Mouse (Mus musculus) midbrain, embryonic 15.5 days (tissue): ENCODE measurements around the gene Dnm2. TPM values are rescaled to one million over a fixed set of nuclear protein-coding genes. Genes with fewer than 3 reads are reported as not detected.

Experiments used
- ATAC-seq: fragments of 200-750 bp; cut with Nextera tagmentation; replicated peaks from 2 replicates; pipeline ENCODE4 v1.8.0; 2017; ENCODE audit warnings: moderate TSS enrichment
- H3K27ac ChIP-seq: fragments of 300-500 bp; sonication (generic); 2 replicates; pipeline ENCODE4 v1.5.1; 2015; ENCODE audit warnings: mild to moderate bottlenecking, inconsistent platforms
- H3K27me3 ChIP-seq: fragments of 300-500 bp; sonication (generic); replicated peaks from 2 replicates; pipeline ENCODE4 v1.6.1; 2015; ENCODE audit warnings: inconsistent platforms
- H3K36me3 ChIP-seq: fragments of 300-500 bp; sonication (generic); replicated peaks from 2 replicates; pipeline ENCODE4 v1.6.1; 2015; ENCODE audit warnings: inconsistent platforms
- H3K4me1 ChIP-seq: fragments of 300-500 bp; sonication (generic); 2 replicates; pipeline ENCODE4 v1.6.1; 2015; ENCODE audit warnings: inconsistent platforms
- H3K4me2 ChIP-seq: fragments of 300-500 bp; sonication (generic); 2 replicates; pipeline ENCODE4 v1.6.1; 2015; ENCODE audit warnings: inconsistent platforms, mild to moderate bottlenecking, moderate library complexity
- H3K4me3 ChIP-seq: fragments of 300-500 bp; sonication (generic); 2 replicates; pipeline ENCODE4 v1.5.1; 2015; ENCODE audit warnings: mild to moderate bottlenecking, inconsistent platforms
- H3K9ac ChIP-seq: fragments of 300-500 bp; sonication (generic); 2 replicates; pipeline ENCODE4 v1.6.1; 2015; ENCODE audit warnings: mild to moderate bottlenecking, inconsistent platforms
- H3K9me3 ChIP-seq: fragments of 300-500 bp; sonication (generic); 2 replicates; pipeline ENCODE4 v1.6.1; 2016; ENCODE audit warnings: inconsistent platforms
- WGBS: fragments of 180-500 bp; shearing (Covaris S2); methylation state at CpG from one replicate; pipeline ENCODE4 v1.1.7; 2015; ENCODE audit warnings: mixed read lengths; 5-methylcytosine and 5-hydroxymethylcytosine counted together
- microRNA-seq: library from miRNA; unstranded; fragments of <30 nt; microRNA quantifications from one replicate; pipeline ENCODE4, GENCODE M21; 2016
- polyA plus RNA-seq: library from polyadenylated mRNA; unstranded; fragments of >200 nt; fragmentation: Nextera tagmentation; extraction: Ambion mirVana; gene quantifications from 2 replicates; pipeline ENCODE4 v1.2.1, GENCODE M21; 2015

Dnm2 gene
- polyA plus RNA-seq, 1 experiment from 2014 or later: 74.9 TPM

DNA sequence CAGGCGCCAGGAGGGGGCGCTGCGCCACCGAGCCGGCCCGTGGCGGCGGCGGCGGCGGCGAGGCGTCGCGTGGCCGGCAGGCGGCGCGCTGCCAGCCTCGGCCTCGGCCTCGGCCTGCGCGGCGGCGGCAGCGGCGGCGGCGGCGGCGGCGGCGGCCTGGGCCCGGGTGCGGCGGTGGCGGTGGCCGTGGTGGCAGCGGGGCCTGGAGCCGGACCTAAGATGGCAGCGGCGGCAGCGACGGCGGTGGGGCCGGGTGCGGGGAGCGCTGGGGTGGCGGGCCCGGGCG is 122.0 kb downstream of the Dnm2 start, which contains the start of gene Carm1:
Gene Carm1, plus strand, starts transcription at position 106 of the 286 bp plus-strand sequence.
- Histone ChIP-seq H3K4me1 (peaks cover 28% of the 10 kb centered on the region), H3K27me3 (no peaks in the 10 kb centered on the region), H3K9ac (peak within 1 kb of the TSS; percentile 98), H3K4me3 (peak within 1 kb of the TSS; percentile 92), H3K9me3 (no peaks in the 10 kb centered on the region), H3K4me2 (peak within 1 kb of the TSS; percentile 52), H3K36me3 (no peaks in the 10 kb centered on the region), H3K27ac (peak within 1 kb of the TSS; percentile 98)
- WGBS: 0% methylated on average over 8 of the region's 52 CpGs
- no peak; the same call in 1 of the 2 replicates for ATAC-seq

DNA sequence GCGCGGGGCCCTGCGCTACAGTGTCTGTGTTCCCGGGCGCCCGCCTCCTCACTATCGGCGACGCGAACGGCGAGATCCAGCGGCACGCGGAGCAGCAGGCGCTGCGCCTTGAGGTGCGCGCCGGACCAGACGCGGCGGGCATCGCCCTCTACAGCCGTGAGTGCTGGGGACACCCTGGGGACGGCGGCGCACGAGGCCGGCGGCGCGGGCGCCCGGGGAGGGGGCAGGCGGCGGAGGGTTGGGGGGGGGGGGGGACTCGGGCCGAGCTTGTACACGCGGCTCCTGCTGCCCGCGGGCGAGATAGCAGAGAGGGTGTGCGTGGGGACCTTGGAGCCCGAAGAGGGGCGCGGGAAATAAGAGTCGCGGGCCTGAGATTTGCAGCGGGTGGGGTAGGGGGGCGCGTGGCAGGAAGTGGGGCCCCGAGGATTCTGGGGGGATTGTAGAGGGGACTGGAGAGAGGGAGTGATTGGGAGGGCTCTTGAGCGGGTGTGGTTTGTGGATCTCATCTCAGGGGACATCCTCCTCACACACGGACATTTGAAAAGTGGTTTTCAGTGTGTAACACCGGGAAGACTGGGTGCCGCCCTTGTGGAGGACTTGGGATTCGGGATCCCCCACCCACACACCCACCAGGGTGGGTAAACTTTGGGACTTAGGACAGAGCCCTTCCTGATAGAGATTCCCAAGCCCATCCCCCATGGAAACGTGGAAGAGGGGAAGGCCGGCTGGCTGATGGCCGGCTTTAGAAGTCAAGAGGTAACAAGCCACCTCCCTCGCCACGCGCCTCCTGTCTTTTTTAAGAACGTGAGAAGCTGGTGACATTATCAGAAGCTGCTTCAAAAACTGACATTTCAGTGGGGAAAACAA is 122.6 kb downstream of the Dnm2 start:
- Histone ChIP-seq H3K9me3 (no peaks in the 10 kb centered on the region), H3K9ac (peak overlapping the region; percentile 98), H3K36me3 (no peaks in the 10 kb centered on the region), H3K4me2 (peak overlapping the region; percentile 52), H3K27me3 (no peaks in the 10 kb centered on the region), H3K27ac (peak overlapping the region; percentile 98), H3K4me3 (peak overlapping the region; percentile 92), H3K4me1 (peaks cover 28% of the 10 kb centered on the region)
- WGBS: under 1% methylated on average over 42 of the region's 66 CpGs
- peak; percentile 53 for ATAC-seq

DNA sequence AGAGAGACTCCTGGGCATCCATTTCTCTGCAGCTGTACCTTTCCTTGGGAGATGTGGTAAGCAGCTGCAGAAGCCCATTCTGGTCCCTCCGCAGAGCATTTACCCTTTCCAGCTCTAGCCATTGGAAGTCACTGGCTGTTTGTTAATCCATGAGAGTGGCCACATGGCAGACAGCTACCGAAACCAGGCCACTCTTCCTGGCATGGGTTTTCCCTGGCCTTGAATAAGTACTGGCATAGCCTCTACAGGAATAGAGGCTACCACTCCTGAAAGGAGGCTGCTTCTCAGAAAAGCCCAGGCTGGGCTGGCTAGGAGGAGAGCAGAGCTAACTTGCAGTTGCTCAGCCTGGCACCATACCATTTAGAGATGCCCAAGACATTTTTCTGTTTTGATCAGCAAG is 126.3 kb downstream of the Dnm2 start:
- Histone ChIP-seq H3K4me3 (no peak overlapping the region), H3K9me3 (no peaks in the 10 kb centered on the region), H3K27ac (no peak overlapping the region), H3K4me2 (no peak overlapping the region), H3K36me3 (no peaks in the 10 kb centered on the region), H3K4me1 (peaks cover 20% of the 10 kb centered on the region), H3K27me3 (no peaks in the 10 kb centered on the region), H3K9ac (no peak overlapping the region)
- 93% methylated on average over 2 of the region's 2 CpGs for WGBS
- no peak for ATAC-seq

DNA sequence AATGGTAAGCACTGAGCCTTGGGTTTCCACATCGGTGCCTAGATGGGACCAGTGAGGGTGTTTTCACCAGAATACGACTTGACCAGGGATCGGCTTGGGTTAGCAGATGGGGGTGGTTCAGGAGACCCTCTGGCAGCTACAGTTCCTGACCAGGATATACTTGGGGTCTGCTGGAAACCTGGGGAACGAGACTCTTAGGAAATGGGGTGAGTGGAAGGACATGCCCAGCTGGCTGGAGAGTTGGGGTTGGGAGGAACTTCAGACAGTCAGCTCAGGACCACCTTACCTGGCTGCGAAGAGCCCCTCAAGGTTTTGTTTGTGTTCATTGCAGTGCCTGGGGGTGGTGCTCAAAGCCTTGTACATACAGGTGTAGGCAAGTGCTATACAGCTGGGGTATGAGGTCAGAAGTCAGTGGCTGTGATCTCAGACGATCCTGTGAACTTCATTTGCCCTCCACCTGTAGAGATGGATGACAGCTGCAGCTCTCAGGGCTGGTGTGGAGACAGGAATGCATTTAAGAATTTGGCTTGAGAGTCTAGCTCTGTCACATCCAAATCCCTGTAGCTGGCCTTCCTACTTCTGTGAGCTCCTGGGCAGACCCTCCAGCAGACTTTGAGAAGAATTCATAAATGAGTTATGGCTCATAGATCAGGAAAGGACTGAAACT is 129.0 kb downstream of the Dnm2 start:
- peaks cover 21% of the 10 kb centered on the region for H3K4me1 ChIP-seq
- H3K27ac ChIP-seq: no peak overlapping the region
- H3K9ac ChIP-seq: no peak overlapping the region
- H3K27me3 ChIP-seq: no peaks in the 10 kb centered on the region
- no peak overlapping the region for H3K4me3 ChIP-seq
- ATAC-seq: no peak
- no peaks in the 10 kb centered on the region for H3K9me3 ChIP-seq
- no peaks in the 10 kb centered on the region for H3K36me3 ChIP-seq
- no peak overlapping the region for H3K4me2 ChIP-seq
- WGBS: 91% methylated on average over 6 of the region's 6 CpGs

DNA sequence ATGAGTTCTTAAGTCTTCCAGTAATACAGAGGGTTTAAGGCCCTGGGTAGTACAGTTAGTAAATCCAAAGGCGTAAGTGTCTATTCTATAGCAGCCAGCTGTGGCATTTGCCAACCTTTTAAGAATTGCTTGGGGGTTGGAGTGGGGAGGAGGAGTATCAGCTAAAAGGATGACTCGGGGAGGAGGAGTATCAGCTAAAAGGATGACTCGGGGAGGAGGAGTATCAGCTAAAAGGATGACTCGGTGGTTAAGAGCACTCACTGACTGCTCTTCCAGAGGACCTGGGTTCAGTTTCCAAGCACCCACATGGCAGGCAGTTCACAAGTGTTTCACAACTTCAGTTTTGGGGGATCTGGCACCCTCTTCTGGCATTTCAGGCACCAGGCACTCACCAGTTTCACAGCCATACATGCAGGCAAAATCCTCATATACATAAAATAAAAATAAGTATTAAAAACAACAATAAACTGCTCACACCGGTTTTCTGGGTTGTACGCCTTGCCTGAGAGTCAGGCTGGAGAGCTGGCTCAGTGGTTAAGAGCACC is 130.6 kb downstream of the Dnm2 start:
- Histone ChIP-seq H3K36me3 (no peaks in the 10 kb centered on the region), H3K27me3 (no peaks in the 10 kb centered on the region), H3K9ac (no peak overlapping the region), H3K4me3 (no peak overlapping the region), H3K4me1 (peaks cover 11% of the 10 kb centered on the region), H3K27ac (no peak overlapping the region), H3K4me2 (no peak overlapping the region), H3K9me3 (no peaks in the 10 kb centered on the region)
- 86% methylated on average over 6 of the region's 6 CpGs for WGBS
- ATAC-seq: no peak

GRCm38 (mm10) chr9:21556996-21557395 is 132.3 kb downstream of the Dnm2 start:
- no peak overlapping the region for H3K27ac ChIP-seq
- ATAC-seq: no peak
- no peaks in the 10 kb centered on the region for H3K9me3 ChIP-seq
- H3K4me3 ChIP-seq: no peak overlapping the region
- WGBS: 90% methylated on average over 2 of the region's 2 CpGs
- peaks cover 10% of the 10 kb centered on the region for H3K4me1 ChIP-seq
- H3K9ac ChIP-seq: no peak overlapping the region
- no peaks in the 10 kb centered on the region for H3K27me3 ChIP-seq
- H3K4me2 ChIP-seq: no peak overlapping the region
- no peaks in the 10 kb centered on the region for H3K36me3 ChIP-seq

Small RNA genes within 50 kb of the gene (microRNA-seq; reads per million reads assigned to microRNA genes)
- gene Mir199a-1: 0.74 reads per million

Other genes with a start within 250 kb of the Dnm2 start
- gene Keap1, start 185.5 kb upstream of the Dnm2 start, polyA plus RNA-seq: 75.4 and 78.7 TPM in 2 replicates
- 2.8 and 4.2 TPM in 2 replicates for gene S1pr5, start 176.5 kb upstream of the Dnm2 start, polyA plus RNA-seq
- gene Atg4d, start 159.6 kb upstream of the Dnm2 start, polyA plus RNA-seq: 54.7 and 55.7 TPM in 2 replicates
- gene Kri1, start 136.9 kb upstream of the Dnm2 start, polyA plus RNA-seq: 17.1 and 20.8 TPM in 2 replicates
- gene Cdkn2d, start 133.5 kb upstream of the Dnm2 start, polyA plus RNA-seq: 87.3 and 92.1 TPM in 2 replicates
- gene Ap1m2, start 112.6 kb upstream of the Dnm2 start, polyA plus RNA-seq: 1.1 and 1.2 TPM in 2 replicates
- gene Slc44a2, start 104.2 kb upstream of the Dnm2 start, polyA plus RNA-seq: 63.3 and 70.0 TPM in 2 replicates
- 246 and 256 TPM in 2 replicates for gene Ilf3, start 57.0 kb upstream of the Dnm2 start, polyA plus RNA-seq
- 59.0 and 59.3 TPM in 2 replicates for gene Qtrt1, start 13.1 kb upstream of the Dnm2 start, polyA plus RNA-seq
- 61.2 and 62.7 TPM in 2 replicates for gene Tmed1, start 85.3 kb downstream of the Dnm2 start, polyA plus RNA-seq
- 1.9 and 2.6 TPM in 2 replicates for gene AB124611, start 101.3 kb downstream of the Dnm2 start, polyA plus RNA-seq
- gene Carm1, start 122.0 kb downstream of the Dnm2 start, polyA plus RNA-seq: 46.7 and 49.3 TPM in 2 replicates
- 68.0 and 68.8 TPM in 2 replicates for gene Timm29, start 167.8 kb downstream of the Dnm2 start, polyA plus RNA-seq
- gene Yipf2, start 167.9 kb downstream of the Dnm2 start, polyA plus RNA-seq: 27.0 and 29.2 TPM in 2 replicates
- gene Smarca4, start 191.3 kb downstream of the Dnm2 start, polyA plus RNA-seq: 158 and 163 TPM in 2 replicates